Mouse (Mus musculus): Measurements from ENCODE around the gene Foxp4. TPM values are rescaled to one million over a fixed set of nuclear protein-coding genes. Genes with fewer than 3 reads are reported as not detected.

The Foxp4 gene
- total RNA-seq, 2 experiments from 2014 or later, result 52.1 to 53.3 TPM

DNA sequence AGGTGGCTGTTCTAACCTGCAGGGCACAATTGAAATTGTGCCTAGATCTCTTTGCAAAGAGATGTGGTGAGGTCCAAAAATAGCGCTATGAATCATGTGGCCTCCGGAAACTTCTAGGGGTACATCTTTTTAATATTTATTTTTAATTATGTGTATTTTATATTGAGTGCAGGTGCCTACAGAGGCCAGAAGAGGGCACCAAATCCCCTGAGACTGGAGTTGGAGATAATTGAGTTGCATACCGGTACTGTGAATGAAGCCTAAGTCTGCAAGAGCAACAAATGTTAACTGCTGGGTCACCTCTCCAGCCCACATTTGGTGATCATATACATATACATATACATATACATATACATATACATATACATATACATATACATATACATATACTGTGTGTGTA lies 22.7 kb downstream of the Foxp4 start:
- H3K27ac ChIP-seq, result no peak overlapping the region
- no peak for DNase-seq (ENCODE audit: low spot score in 2 of 2)
- no peak overlapping the region for H3K4me3 ChIP-seq
- TF ChIP-seq CTCF (conservative IDR thresholded peaks at IDR 0.05), result peak; percentile 74

DNA sequence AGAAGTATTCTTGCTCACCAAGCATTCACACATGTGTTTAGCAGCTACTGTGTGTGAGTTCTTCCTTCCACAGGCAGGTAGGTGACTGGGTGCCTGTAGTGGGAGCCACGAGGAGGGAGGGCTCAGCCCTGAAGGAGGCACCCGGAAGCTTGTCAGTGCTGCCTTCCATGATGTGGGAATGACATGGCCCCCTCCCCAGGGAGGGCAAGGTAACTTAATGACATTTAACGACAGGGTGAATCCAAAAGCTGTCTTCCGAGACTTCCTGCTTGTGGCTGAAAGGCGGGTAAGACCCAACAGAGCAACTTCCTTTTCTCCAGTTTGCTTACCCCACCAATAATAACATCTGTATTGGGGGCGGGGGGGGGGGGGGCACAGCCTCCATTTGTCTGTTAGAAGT lies 23.7 kb downstream of the Foxp4 start:
- DNase-seq (ENCODE audit: low spot score in 2 of 2), result no peak
- no peak overlapping the region for H3K4me3 ChIP-seq
- H3K27ac ChIP-seq, result no peak overlapping the region
- TF ChIP-seq CTCF (conservative IDR thresholded peaks at IDR 0.05), result no peak

DNA sequence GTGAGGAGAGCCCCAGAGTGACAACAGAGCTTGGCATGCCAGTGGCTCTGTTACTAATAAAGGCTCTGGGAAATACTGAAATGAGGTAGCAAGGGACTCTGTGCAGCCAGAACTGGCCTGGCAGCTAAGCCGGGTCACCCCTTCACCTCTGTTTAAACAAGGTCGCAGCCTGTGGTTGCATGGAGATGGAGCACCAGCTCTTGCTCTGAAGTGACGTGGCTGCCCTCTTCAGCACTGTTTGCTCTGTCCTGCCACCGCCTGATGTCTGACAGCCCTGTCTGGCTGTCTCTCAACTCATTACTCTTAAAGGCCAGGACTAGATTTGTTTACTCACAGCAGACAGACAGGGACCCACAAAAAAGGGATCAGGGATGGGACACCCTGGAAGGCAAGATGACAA lies 25.3 kb downstream of the Foxp4 start:
- DNase-seq (ENCODE audit: low spot score in 2 of 2), result no peak
- TF ChIP-seq CTCF (conservative IDR thresholded peaks at IDR 0.05), result no peak
- Histone ChIP-seq H3K4me3 (no peak overlapping the region), H3K27ac (no peak overlapping the region)

DNA sequence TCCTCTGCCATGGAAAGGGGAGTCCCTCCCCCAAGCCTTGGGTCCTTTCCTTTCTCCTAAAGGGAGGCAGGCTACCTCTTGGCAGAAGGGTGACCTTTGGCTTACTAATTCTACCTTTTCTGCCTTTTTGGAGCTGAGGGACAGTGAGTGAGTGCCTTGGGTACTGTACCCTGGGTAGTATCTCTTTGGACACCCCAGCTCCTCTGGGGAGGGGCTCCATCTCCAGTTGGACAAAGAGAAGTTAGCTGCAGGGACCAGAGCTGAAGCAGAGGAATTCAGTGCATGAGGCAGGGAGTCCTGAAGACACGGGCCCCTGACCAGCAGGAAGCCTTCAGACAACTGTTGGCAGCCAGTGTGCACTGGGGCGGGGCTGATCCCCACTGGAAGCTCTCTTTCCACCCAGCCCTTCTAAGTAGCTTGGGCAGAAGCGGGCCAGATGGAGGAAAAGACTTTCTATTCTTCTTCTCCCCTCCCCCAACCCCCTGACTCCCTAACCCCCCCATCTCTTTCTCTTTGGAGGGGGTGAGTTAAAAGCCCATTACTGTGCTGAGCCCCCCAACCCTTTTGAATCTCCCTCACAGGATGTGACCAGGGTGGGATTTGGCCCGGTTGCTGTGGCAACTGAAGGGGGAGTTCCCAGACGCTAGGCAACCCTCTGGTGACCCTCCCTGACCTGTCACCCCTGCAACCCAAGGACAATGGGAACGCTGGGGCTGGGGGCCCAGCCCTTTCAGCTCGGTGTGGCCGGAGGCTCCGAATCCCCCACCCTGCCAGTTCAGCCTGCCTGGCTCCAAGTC lies 26.3 kb downstream of the Foxp4 start:
- Histone ChIP-seq H3K4me3 (no peak overlapping the region), H3K27ac (no peak overlapping the region)
- no peak for TF ChIP-seq CTCF (conservative IDR thresholded peaks at IDR 0.05)
- no peak for DNase-seq (ENCODE audit: low spot score in 2 of 2)

DNA sequence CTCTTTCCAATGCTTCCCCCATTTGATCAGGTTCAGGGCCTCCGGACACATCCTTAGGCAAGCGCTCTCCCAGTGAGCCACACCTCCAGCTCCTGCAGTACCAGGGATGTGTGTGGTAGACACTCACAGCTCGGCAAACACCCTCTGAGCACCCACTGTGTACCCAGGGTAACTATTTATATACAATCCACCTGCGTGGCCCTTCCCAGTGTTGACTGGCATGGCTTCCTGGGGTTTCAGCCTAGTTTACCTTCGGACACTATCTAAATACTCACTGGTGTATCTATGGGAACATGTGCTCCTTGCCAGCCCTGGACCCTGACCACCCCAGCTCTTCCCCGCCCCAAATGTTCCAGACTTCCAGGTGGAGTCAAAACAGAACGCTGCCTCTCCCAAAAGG lies 34.7 kb downstream of the Foxp4 start:
- Histone ChIP-seq H3K27ac (no peak overlapping the region), H3K4me3 (no peak overlapping the region)
- DNase-seq (ENCODE audit: low spot score in 2 of 2), result no peak
- no peak for TF ChIP-seq CTCF (conservative IDR thresholded peaks at IDR 0.05)

DNA sequence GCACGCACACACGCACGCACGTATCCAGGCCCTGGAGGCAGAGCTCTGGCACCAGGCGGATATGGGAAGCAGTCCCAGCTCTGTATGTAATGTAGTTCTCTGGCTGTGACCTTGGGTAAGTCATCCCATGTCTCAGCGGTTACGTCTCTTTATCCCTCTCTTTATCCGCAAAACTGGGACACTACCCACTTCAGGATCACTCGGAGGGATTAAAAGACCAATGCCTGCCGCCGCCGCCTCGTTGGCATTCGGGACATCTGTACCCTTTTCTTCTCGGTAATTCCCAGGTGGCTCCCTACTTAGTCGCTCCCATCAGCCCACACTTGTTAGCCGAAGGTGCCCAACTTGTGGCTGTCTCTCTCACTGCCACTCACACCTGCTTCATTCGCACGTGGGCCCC lies 35.2 kb downstream of the Foxp4 start:
- H3K27ac ChIP-seq, result no peak overlapping the region
- H3K4me3 ChIP-seq, result no peak overlapping the region

DNA sequence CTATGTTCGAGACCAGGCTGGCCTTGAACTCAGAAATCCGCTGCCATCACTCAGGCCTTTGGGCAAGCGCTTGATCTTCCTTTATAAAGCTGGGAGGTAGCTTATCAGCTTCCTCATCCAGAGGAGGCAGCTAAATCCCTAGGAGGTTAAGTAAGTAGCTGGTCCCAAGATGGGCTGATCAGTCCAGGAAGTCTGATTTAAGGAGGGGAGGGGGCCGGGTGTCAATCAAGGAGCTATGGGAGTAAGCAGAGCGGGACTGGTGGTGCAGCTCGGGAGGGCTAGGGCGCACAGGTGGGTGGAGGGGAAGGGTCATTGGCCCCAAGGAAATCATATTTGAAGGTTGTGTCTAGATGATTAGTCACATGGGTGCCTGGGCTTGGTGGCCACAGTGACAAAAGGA lies 35.8 kb downstream of the Foxp4 start:
- no peak overlapping the region for H3K27ac ChIP-seq

More for the DNA sequence above, 35.2 kb downstream of the Foxp4 start:
- no peak for TF ChIP-seq CTCF (conservative IDR thresholded peaks at IDR 0.05)
- DNase-seq (ENCODE audit: low spot score in 2 of 2), result no peak

DNA sequence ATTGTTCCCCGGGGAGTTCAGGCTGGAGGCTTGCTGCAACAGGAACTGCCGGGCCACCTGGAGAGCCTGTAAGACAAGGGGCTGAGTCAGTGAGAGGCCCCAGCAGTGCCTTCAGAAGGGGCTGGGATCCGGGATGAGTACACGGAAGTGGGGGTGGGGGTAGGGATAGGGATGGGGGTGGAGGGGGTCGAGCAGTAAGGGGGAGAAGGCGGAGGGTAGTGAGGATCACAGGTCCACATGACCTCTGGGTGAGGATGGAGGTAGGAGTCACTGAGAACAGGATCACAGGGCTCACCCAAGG lies 36.3 kb downstream of the Foxp4 start:
- DNase-seq (ENCODE audit: low spot score in 2 of 2), result no peak
- no peak overlapping the region for H3K4me3 ChIP-seq
- no peak overlapping the region for H3K27ac ChIP-seq
- TF ChIP-seq CTCF (conservative IDR thresholded peaks at IDR 0.05), result no peak

More for the DNA sequence above, 35.8 kb downstream of the Foxp4 start:
- no peak overlapping the region for H3K4me3 ChIP-seq
- DNase-seq (ENCODE audit: low spot score in 2 of 2), result no peak
- TF ChIP-seq CTCF (conservative IDR thresholded peaks at IDR 0.05), result no peak

DNA sequence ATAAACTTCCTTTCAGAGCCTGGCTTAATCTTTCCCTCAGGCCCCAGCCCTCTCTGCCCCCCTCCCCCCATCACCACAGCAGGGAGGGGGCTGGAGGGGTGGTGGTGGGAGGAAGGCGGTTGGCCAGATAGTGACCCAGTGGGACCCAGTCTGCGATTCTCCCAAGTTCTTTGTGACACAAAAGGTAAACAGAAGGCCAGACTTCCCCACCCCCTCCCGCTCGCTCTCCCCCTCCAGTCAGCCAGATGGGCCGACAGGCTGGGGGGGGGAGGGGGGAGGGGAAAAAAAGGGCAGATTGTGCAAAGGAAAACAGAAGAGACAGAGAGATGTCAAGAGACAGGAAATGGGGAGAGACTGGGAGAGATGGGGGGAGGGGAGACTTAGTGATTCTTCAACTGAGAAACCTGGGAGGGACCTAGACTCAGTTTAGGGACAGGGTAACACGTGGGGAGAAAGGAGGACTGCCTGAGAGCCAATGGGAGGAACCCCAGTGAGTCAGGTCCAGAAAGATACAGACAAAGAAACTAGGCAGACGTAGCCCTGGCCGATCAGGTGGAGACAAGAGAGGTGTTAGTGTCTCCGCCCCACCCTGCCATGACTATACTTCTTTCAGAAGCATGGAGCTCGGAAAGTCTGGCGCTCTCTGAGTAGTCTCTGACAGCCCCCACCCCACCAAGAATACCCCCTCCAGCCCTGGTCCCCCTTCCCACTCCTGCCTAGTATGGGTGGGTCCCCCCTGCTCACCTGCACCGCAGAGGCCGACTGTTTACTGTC lies 36.9 kb downstream of the Foxp4 start:
- no peak for TF ChIP-seq CTCF (conservative IDR thresholded peaks at IDR 0.05)
- no peak overlapping the region for H3K27ac ChIP-seq
- no peak for DNase-seq (ENCODE audit: low spot score in 2 of 2)
- no peak overlapping the region for H3K4me3 ChIP-seq

DNA sequence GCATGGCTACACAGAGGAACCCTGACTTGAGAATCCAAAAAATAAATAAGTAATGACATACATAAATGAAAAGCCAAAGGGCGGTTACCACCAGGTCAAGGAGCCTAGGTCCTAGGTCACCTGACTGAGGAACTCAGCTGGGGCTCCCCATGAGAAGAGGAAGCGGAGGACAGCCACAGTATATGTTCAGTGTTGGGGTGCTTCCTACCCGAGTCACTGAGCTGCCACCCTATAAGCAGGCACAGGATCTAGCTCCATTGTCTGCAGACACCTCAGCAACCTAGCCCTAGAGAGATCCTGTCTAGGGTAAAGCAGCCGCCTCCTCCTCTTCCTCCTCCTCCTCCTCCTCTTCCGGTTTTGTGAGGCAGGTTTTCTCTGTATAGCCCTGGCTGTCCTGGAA lies 41.3 kb downstream of the Foxp4 start:
- Histone ChIP-seq H3K4me3 (no peak overlapping the region), H3K27ac (no peak overlapping the region)
- no peak for TF ChIP-seq CTCF (conservative IDR thresholded peaks at IDR 0.05)
- DNase-seq (ENCODE audit: low spot score in 2 of 2), result no peak

DNA sequence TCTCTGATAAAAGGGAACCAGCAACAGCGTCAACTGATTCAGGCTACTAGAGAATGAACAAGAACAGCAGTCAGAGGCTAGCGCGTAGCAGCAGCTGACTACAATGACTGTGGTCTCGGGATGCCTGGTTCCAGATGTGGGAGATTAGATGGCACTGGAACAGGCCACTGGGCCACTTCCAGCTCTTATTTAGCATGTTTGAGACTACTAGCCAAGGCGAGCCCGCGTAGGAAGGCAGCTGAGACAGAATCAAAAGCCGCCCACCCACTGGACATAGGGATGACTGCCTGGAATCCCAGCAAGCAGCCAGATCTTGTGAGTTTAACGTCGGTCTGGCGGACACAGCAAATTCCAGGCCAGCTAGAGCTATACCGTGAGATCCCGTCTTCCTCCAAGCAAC lies 43.1 kb downstream of the Foxp4 start:
- no peak overlapping the region for H3K4me3 ChIP-seq
- TF ChIP-seq CTCF (conservative IDR thresholded peaks at IDR 0.05), result no peak
- DNase-seq (ENCODE audit: low spot score in 2 of 2), result no peak
- H3K27ac ChIP-seq, result no peak overlapping the region

DNA sequence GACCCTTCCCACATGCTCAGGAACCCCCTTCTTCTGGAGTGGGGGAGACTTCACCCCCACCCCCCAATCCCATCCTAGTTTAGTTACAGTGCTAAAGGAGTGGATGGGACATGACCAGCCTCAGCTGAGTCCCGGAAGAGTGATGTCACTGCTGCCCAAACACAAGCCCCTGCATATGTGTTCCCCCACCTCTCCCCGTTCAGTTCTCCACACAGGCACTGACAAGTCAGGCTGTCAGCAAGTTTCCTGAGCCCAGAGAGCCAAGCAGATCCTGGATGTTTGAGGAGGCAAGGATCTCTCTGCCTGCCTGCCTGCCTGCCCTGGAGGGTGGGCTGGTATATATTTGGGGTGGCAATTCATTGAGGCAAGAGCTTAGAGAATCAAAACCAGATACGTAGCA lies 45.2 kb downstream of the Foxp4 start:
- DNase-seq (ENCODE audit: low spot score in 2 of 2), result no peak
- TF ChIP-seq CTCF (conservative IDR thresholded peaks at IDR 0.05), result no peak
- Histone ChIP-seq H3K27ac (peak overlapping the region; percentile 97), H3K4me3 (peak overlapping the region; percentile 70)

DNA sequence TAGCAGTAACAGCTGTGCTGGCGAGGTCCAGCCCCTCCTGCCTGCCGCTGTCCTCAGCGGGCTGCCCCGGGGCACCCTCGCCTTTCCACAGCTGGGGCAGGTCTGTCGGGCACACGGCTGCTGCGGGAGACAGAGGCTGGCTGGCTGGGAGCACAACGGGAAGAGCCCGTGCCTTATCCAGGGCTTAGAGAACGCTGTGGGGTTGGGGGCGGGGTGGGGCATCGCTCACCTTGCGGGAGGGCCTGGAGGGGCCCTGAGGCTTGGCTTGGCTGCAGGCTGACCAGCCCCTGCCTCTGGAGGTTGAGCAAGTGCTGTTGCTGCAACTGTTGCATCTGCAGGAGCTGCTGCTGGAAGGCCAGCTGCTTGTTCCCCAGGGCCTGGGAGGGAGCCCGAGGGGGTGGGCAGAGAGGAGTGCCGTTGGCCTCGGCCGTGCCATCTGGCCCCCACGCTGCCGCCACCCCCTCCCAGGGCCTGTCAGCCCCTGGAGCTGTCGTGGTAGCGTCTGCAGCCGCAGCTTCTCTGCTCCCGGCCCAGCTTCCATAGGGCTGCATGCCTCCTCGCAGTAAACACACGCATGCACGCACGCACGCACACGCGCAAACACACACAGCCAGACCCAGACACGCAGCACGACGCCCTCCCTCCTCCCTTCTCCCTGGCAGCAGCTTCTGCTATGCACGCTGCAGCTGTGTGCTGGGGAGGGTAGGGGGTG lies 45.9 kb downstream of the Foxp4 start:
- Histone ChIP-seq H3K27ac (peak overlapping the region; percentile 97), H3K4me3 (peak overlapping the region; percentile 70)
- TF ChIP-seq CTCF (conservative IDR thresholded peaks at IDR 0.05), result no peak
- DNase-seq (ENCODE audit: low spot score in 2 of 2), result peak; percentile 71 to 76
